Mouse (Mus musculus): ENCODE data around the gene 4933406M09Rik.

4933406M09Rik gene

DNA sequence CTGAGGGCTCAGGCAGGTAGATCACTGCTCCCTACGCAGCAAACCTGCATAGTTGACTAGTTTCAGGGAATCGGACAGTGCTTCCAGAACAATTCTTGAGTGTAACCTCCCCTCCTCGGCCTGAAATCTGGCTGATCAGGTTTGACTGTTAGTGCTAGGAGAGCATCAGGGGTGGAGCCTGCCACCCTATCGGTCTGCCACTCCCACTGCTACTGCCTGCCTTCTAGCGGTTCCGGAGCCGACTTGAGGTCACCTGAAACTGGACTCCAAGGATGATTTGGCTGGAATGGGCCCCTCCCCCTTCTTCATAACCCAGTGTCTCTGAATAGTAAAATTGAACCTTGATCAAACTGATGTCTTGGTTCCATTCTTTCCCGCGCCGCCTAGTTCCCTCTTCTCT is 47.3 kb downstream of the 4933406M09Rik start:
- DNase-seq (ENCODE audit: low spot score in 2 of 2) = no peak

GRCm38 (mm10) chr1:134433473-134433872 is 47.7 kb downstream of the 4933406M09Rik start:
- no peak for DNase-seq (ENCODE audit: low spot score in 2 of 2)

- DNase-seq (ENCODE audit: low spot score in 2 of 2) = peak in 1 of 2 experiments; percentile 64
These were observed 49.7 kb downstream of the 4933406M09Rik start for GRCm38 (mm10) chr1:134435414-134435813.

DNA sequence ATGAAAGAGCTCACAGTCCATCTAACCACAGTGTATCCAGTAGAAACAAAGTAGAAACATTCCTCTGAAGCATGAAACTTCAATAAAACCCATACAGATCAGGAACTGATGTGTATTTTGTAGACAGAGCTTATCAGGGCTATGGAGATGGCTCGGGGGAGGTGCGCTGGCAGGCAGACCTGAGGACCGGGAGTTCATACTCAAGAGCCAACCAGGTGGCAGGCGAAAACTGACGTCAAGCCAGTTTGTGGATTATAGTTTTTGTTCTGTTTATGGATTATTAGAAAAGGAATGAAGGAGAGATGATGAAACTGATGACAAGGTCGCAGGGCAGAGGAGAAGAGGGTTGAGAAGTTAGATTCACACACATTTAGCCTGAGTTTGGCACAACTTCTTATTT is 54.7 kb downstream of the 4933406M09Rik start:
- DNase-seq (ENCODE audit: low spot score in 2 of 2) = no peak
